Mouse (Mus musculus): ENCODE results near the gene Rbm26. TPM values are rescaled to one million over a fixed set of nuclear protein-coding genes. Genes with fewer than 3 reads are reported as not detected.

Gene Rbm26
- polyA plus RNA-seq, 1 experiment from 2014 or later = 33.4 TPM

GRCm38 (mm10) chr14:105124513-105124912 is 52.6 kb downstream of the Rbm26 start:
- no peak overlapping the region for H3K4me3 ChIP-seq (ENCODE audit: low read depth, low read length)
- WGBS = 94% methylated on average over 9 of the region's 9 CpGs
- no peak overlapping the region for H3K4me2 ChIP-seq (ENCODE audit: low read depth, low read length)
- no peak for ATAC-seq (ENCODE audit: low read depth)
- no peaks in the 10 kb centered on the region for H3K4me1 ChIP-seq (ENCODE audit: control insufficient read depth, insufficient read depth, low read length)
- DNase-seq (ENCODE audit: low spot score) = no peak
- H3K36me3 ChIP-seq (ENCODE audit: control insufficient read depth, insufficient read depth, low read length) = peaks cover 75% of the 10 kb centered on the region
- H3K27me3 ChIP-seq (replicated peaks; ENCODE audit: control insufficient read depth, insufficient read depth, low read length) = no peaks in the 10 kb centered on the region
- H3K9ac ChIP-seq (ENCODE audit: low read depth, low read length) = no peak overlapping the region
- no peak overlapping the region for H3K27ac ChIP-seq (replicated peaks; ENCODE audit: low read depth, low read length)
- no peaks in the 10 kb centered on the region for H3K9me3 ChIP-seq (ENCODE audit: control insufficient read depth, low read length)

- Histone ChIP-seq H3K4me1 (ENCODE audit: control insufficient read depth, insufficient read depth, low read length) (no peaks in the 10 kb centered on the region), H3K9me3 (ENCODE audit: control insufficient read depth, low read length) (no peaks in the 10 kb centered on the region), H3K36me3 (ENCODE audit: control insufficient read depth, insufficient read depth, low read length) (peaks cover 33% of the 10 kb centered on the region), H3K9ac (ENCODE audit: low read depth, low read length) (no peak overlapping the region), H3K4me2 (ENCODE audit: low read depth, low read length) (no peak overlapping the region), H3K27ac (replicated peaks; ENCODE audit: low read depth, low read length) (no peak overlapping the region), H3K4me3 (ENCODE audit: low read depth, low read length) (no peak overlapping the region), H3K27me3 (replicated peaks; ENCODE audit: control insufficient read depth, insufficient read depth, low read length) (no peaks in the 10 kb centered on the region)
- ATAC-seq (ENCODE audit: low read depth) = no peak
- 80% methylated on average over 2 of the region's 2 CpGs for WGBS
- no peak for DNase-seq (ENCODE audit: low spot score)
These were observed 61.7 kb downstream of the Rbm26 start for GRCm38 (mm10) chr14:105115402-105115801.

- 96% methylated on average over 2 of the region's 2 CpGs for WGBS
- no peak for ATAC-seq (ENCODE audit: low read depth)
These were observed 70.9 kb downstream of the Rbm26 start for GRCm38 (mm10) chr14:105106252-105106651.

GRCm38 (mm10) chr14:105098861-105099260 is 78.3 kb downstream of the Rbm26 start:
- Histone ChIP-seq H3K27me3 (replicated peaks; ENCODE audit: control insufficient read depth, insufficient read depth, low read length) (no peaks in the 10 kb centered on the region), H3K9ac (ENCODE audit: low read depth, low read length) (no peak overlapping the region), H3K9me3 (ENCODE audit: control insufficient read depth, low read length) (0 out of 2 replicates have a peak, but pooled peaks cover 4% of the 10 kb centered on the region), H3K4me3 (ENCODE audit: low read depth, low read length) (no peak overlapping the region), H3K36me3 (ENCODE audit: control insufficient read depth, insufficient read depth, low read length) (no peaks in the 10 kb centered on the region), H3K27ac (replicated peaks; ENCODE audit: low read depth, low read length) (no peak overlapping the region), H3K4me2 (ENCODE audit: low read depth, low read length) (no peak overlapping the region), H3K4me1 (ENCODE audit: control insufficient read depth, insufficient read depth, low read length) (no peaks in the 10 kb centered on the region)
- ATAC-seq (ENCODE audit: low read depth) = peak; percentile 33; the same call in 1 of the 2 replicates
- DNase-seq (ENCODE audit: low spot score) = no peak
- WGBS = 76% methylated on average over 7 of the region's 7 CpGs

More at GRCm38 (mm10) chr14:105106252-105106651, 70.9 kb downstream of the Rbm26 start:
- H3K4me3 ChIP-seq (ENCODE audit: low read depth, low read length) = no peak overlapping the region
- H3K36me3 ChIP-seq (ENCODE audit: control insufficient read depth, insufficient read depth, low read length) = peaks cover 14% of the 10 kb centered on the region
- DNase-seq (ENCODE audit: low spot score) = no peak
- H3K27me3 ChIP-seq (replicated peaks; ENCODE audit: control insufficient read depth, insufficient read depth, low read length) = no peaks in the 10 kb centered on the region
- H3K9ac ChIP-seq (ENCODE audit: low read depth, low read length) = no peak overlapping the region
- H3K4me1 ChIP-seq (ENCODE audit: control insufficient read depth, insufficient read depth, low read length) = no peaks in the 10 kb centered on the region
- H3K9me3 ChIP-seq (ENCODE audit: control insufficient read depth, low read length) = no peaks in the 10 kb centered on the region
- no peak overlapping the region for H3K27ac ChIP-seq (replicated peaks; ENCODE audit: low read depth, low read length)
- H3K4me2 ChIP-seq (ENCODE audit: low read depth, low read length) = no peak overlapping the region

- Histone ChIP-seq H3K27ac (replicated peaks; ENCODE audit: low read depth, low read length) (no peak overlapping the region), H3K36me3 (ENCODE audit: control insufficient read depth, insufficient read depth, low read length) (no peaks in the 10 kb centered on the region), H3K9ac (ENCODE audit: low read depth, low read length) (no peak overlapping the region), H3K4me2 (ENCODE audit: low read depth, low read length) (no peak overlapping the region), H3K4me3 (ENCODE audit: low read depth, low read length) (no peak overlapping the region), H3K4me1 (ENCODE audit: control insufficient read depth, insufficient read depth, low read length) (no peaks in the 10 kb centered on the region), H3K27me3 (replicated peaks; ENCODE audit: control insufficient read depth, insufficient read depth, low read length) (no peaks in the 10 kb centered on the region), H3K9me3 (ENCODE audit: control insufficient read depth, low read length) (0 out of 2 replicates have a peak, but pooled peaks cover 4% of the 10 kb centered on the region)
- ATAC-seq (ENCODE audit: low read depth) (no peak), DNase-seq (ENCODE audit: low spot score) (no peak)
- WGBS = 64% methylated on average over 3 of the region's 3 CpGs
These were observed 80.9 kb downstream of the Rbm26 start for GRCm38 (mm10) chr14:105096221-105096620.

GRCm38 (mm10) chr14:105087001-105087400 is 90.1 kb downstream of the Rbm26 start:
- Histone ChIP-seq H3K9ac (ENCODE audit: low read depth, low read length) (no peak overlapping the region), H3K4me3 (ENCODE audit: low read depth, low read length) (no peak overlapping the region), H3K4me2 (ENCODE audit: low read depth, low read length) (no peak overlapping the region), H3K36me3 (ENCODE audit: control insufficient read depth, insufficient read depth, low read length) (no peaks in the 10 kb centered on the region), H3K9me3 (ENCODE audit: control insufficient read depth, low read length) (no peaks in the 10 kb centered on the region), H3K27me3 (replicated peaks; ENCODE audit: control insufficient read depth, insufficient read depth, low read length) (no peaks in the 10 kb centered on the region), H3K4me1 (ENCODE audit: control insufficient read depth, insufficient read depth, low read length) (no peaks in the 10 kb centered on the region), H3K27ac (replicated peaks; ENCODE audit: low read depth, low read length) (no peak overlapping the region)
- ATAC-seq (ENCODE audit: low read depth) (no peak), DNase-seq (ENCODE audit: low spot score) (no peak)
- 78% methylated on average over 4 of the region's 4 CpGs for WGBS

GRCm38 (mm10) chr14:105085332-105085993 is 91.7 kb downstream of the Rbm26 start:
- Histone ChIP-seq H3K4me2 (ENCODE audit: low read depth, low read length) (no peak overlapping the region), H3K27ac (replicated peaks; ENCODE audit: low read depth, low read length) (no peak overlapping the region), H3K4me3 (ENCODE audit: low read depth, low read length) (no peak overlapping the region), H3K4me1 (ENCODE audit: control insufficient read depth, insufficient read depth, low read length) (no peaks in the 10 kb centered on the region), H3K9me3 (ENCODE audit: control insufficient read depth, low read length) (no peaks in the 10 kb centered on the region), H3K9ac (ENCODE audit: low read depth, low read length) (no peak overlapping the region), H3K36me3 (ENCODE audit: control insufficient read depth, insufficient read depth, low read length) (no peaks in the 10 kb centered on the region), H3K27me3 (replicated peaks; ENCODE audit: control insufficient read depth, insufficient read depth, low read length) (no peaks in the 10 kb centered on the region)
- DNase-seq (ENCODE audit: low spot score) = peak; percentile 27
- WGBS = 59% methylated on average over 7 of the region's 7 CpGs
- ATAC-seq (ENCODE audit: low read depth) = peak; percentile 79

- DNase-seq (ENCODE audit: low spot score) (peak; percentile 19), ATAC-seq (ENCODE audit: low read depth) (no peak)
- no peak overlapping the region for H3K9ac ChIP-seq (ENCODE audit: low read depth, low read length)
- H3K9me3 ChIP-seq (ENCODE audit: control insufficient read depth, low read length) = no peaks in the 10 kb centered on the region
- H3K4me2 ChIP-seq (ENCODE audit: low read depth, low read length) = no peak overlapping the region
- no peaks in the 10 kb centered on the region for H3K4me1 ChIP-seq (ENCODE audit: control insufficient read depth, insufficient read depth, low read length)
- H3K27me3 ChIP-seq (replicated peaks; ENCODE audit: control insufficient read depth, insufficient read depth, low read length) = no peaks in the 10 kb centered on the region
- no peaks in the 10 kb centered on the region for H3K36me3 ChIP-seq (ENCODE audit: control insufficient read depth, insufficient read depth, low read length)
- no peak overlapping the region for H3K4me3 ChIP-seq (ENCODE audit: low read depth, low read length)
- H3K27ac ChIP-seq (replicated peaks; ENCODE audit: low read depth, low read length) = no peak overlapping the region
- WGBS = 46% methylated on average over 8 of the region's 8 CpGs
These were observed 92.3 kb downstream of the Rbm26 start for GRCm38 (mm10) chr14:105084757-105085330.

- WGBS = 78% methylated on average over 11 of the region's 11 CpGs
- Histone ChIP-seq H3K9me3 (ENCODE audit: control insufficient read depth, low read length) (no peaks in the 10 kb centered on the region), H3K4me3 (ENCODE audit: low read depth, low read length) (no peak overlapping the region), H3K9ac (ENCODE audit: low read depth, low read length) (no peak overlapping the region), H3K27ac (replicated peaks; ENCODE audit: low read depth, low read length) (no peak overlapping the region), H3K4me1 (ENCODE audit: control insufficient read depth, insufficient read depth, low read length) (no peaks in the 10 kb centered on the region), H3K4me2 (ENCODE audit: low read depth, low read length) (no peak overlapping the region), H3K27me3 (replicated peaks; ENCODE audit: control insufficient read depth, insufficient read depth, low read length) (no peaks in the 10 kb centered on the region), H3K36me3 (ENCODE audit: control insufficient read depth, insufficient read depth, low read length) (no peaks in the 10 kb centered on the region)
- DNase-seq (ENCODE audit: low spot score) (no peak), ATAC-seq (ENCODE audit: low read depth) (no peak)
These were observed 93.0 kb downstream of the Rbm26 start for GRCm38 (mm10) chr14:105084106-105084505.

Measured in embryonic facial prominence, embryonic 14.5 days (tissue).